Mouse (Mus musculus) G1E-ER4 (cell line): ENCODE results near the gene Slc4a2. TPM values are rescaled to one million over a fixed set of nuclear protein-coding genes. Genes with fewer than 3 reads are reported as not detected.

Experiments used
- GATA1 ChIP-seq: IDR thresholded peaks from one replicate; pipeline ENCODE4 v1.8.0; 2012; ENCODE audit warnings: low read length, inconsistent platforms
- polyA plus RNA-seq: library from polyadenylated mRNA; stranded (reverse); fragments of >175 nt; gene quantifications from 2 replicates; pipeline ENCODE4 v1.2.3, GENCODE M21; 2012

The Slc4a2 gene
- polyA plus RNA-seq, 1 experiment, result 24.1 TPM

DNA sequence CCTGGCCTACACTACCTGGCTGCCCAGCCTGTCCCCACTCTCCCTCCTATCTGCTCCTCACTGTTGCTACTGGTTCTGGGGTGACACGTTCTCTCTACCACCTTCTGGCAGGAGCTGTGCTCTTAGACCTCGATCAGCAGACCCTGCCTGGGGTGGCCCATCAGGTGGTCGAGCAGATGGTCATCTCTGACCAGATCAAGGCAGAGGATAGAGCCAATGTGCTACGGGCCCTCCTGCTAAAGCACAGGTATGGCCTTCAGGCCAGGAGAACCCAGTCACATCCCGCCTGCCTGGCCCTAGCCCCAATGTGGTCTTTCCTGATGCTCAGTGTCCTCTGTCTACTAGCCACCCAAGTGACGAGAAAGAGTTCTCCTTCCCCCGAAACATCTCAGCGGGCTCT is 10.4 kb downstream of the Slc4a2 start:
- TF ChIP-seq GATA1, result no peak

DNA sequence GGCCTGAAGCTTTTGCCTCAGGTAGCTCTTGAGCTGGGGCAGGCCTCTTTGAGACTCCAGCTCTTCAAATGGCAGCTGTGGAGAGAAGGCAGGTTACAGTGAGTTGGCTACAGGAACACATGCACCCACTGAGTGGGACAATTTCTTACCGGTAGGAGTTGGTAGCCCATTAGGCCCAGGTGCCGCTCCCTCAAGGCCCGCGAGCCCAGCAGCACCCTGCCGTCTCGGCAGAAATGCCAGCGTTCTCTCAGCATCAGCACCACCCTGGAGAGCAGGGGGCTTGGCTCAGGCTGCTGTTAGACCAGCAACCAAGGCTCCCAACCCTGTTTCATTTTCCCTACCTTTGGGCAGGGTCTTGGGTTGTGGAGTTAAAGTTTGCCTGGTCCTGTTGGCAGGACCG is 17.6 kb downstream of the Slc4a2 start:
- no peak for TF ChIP-seq GATA1

DNA sequence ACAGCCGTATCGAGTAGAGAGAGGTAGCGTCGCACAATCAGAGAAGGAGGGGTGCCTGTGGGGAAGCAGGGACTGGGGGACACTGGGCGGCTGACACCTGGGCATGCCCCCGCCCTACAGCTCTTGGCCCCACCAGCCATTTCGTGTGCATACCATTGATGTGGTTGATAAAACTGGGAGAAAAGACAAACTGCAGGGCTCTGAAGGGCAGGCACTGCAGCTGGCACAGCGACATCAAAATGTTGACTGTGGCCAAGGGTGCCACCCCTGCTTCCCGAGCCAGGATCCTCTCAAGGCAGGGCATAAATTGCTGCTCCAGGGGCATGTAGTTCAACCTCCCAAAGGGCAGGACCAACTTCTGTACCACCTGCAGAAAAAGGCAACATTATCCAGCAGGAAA is 18.4 kb downstream of the Slc4a2 start:
- no peak for TF ChIP-seq GATA1

DNA sequence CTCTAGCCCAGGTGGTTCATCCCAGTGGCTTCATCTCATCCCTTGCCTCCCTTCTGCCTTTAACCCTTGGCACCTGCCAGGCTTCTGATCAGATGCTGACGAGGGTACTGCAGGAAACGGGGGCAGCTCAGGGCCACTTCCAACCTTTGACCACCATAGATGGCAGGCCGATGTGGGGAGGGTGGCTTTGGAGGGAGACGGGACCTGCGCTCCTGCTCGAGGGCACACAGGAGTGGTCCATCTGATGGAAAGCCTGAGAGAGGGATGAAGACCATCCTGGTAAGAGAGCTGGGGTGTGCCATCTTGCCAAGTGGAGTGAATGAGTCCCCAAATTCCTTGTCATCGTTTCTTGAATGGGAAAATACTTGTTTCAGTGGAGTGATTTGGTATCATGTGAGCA is 19.6 kb downstream of the Slc4a2 start:
- no peak for TF ChIP-seq GATA1

DNA sequence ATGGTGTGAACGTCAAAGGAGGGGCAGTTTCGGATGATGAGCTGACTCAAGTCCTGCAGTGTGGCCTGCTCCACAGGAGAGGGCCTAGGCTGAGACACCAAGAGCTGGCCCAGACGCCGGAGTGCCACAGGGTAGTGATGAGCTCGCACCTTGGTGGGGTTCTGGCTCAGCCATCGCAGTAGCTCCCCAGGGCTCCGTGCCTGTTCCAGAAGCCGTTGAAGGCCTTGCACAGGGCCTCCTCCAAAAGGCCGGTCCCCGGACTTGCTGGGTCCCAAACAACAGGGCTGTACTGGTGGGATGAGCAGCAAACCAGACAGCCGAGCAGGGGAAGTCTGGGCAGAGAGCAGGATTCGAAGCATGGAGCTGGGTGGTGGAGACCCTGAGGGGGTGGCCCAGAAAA is 20.3 kb downstream of the Slc4a2 start:
- TF ChIP-seq GATA1, result no peak

DNA sequence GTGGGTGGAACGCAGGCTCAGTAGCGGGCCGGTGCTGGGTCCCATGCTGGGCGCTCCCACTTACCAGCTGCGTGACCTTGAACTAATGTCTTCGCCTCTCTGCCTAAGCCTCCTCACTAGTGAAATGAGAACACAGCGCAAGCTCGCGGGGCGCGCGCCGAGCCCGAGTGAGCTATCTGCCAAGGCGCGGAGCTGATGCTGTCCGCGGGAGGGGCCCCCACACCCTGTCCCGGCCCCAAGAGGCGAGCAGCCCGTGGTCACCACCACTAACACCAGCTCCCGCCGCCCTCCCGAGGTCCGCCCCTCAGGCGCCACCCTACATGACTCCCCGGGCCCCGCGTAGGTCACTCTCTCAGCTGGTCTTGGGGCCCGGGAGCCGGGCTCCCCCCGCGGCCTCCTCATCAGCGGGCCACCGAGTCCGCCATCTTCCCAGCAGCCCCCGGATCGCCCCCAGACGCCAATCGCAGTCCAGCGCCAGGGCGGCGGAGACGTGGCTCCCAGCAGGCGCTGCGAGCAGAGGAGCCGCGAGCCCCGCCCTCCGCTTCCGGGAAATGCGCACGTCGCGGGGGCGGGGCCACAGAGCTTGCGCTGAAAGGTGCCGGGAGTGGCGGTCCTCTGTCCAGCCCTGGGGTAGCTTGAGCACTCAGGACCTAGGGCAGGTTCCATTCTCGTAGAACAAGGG is 21.2 kb downstream of the Slc4a2 start, which contains the start of gene Fastk:
Gene Fastk, minus strand, starts transcription at position 542 of the 682 bp plus-strand sequence.
- no peak for TF ChIP-seq GATA1

DNA sequence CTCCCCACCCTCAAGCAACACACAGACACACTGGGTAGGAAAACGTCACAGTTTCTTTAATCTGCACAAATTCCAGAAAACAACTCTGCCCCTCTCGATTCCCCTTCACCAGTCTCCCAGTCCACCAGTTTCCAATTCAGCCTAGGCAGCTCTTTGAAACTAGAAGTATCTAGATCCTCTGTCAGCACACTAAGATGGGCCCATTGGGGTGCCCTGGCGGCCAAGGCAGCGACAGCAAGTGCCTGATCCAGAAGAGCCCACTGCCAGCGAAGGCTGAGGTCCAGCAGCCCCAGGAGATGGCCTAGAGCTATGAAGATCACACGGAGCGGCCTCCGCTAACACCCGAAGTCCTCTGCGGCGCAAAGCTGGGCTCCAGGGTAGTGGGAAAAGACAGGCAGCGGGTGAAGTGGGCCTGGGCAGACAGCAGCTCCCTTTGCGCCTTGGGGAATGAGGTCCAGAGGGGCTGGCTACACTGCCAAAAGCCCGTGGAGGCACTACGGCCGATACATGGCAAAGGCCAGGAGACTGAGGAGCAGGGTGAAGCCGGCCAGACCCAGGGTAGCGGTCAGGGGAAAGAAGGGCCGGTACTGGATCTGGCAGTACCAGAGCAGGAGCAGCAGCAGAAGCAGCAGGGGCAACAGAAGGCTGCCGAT is 21.9 kb downstream of the Slc4a2 start:
- TF ChIP-seq GATA1, result no peak

DNA sequence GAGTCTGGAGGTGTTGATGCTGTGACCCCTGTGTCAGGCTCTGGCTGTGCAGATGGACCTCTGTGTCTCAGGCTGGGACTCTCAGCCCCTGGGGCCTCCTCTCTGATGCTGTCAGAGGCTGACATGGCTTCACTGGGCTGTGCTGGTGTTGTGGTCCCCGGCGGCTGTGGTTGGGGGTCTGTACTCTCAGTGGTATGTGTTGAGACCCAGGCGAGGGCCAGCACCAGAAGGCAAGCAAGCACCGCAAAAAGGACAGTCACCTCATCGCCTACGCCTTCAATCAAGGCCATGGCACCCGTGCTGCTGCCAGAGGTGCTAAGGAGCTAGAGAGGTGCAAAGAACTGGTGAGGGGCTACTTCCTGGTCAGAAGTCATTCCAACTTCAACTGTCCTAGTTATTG is 23.0 kb downstream of the Slc4a2 start:
- TF ChIP-seq GATA1, result no peak

DNA sequence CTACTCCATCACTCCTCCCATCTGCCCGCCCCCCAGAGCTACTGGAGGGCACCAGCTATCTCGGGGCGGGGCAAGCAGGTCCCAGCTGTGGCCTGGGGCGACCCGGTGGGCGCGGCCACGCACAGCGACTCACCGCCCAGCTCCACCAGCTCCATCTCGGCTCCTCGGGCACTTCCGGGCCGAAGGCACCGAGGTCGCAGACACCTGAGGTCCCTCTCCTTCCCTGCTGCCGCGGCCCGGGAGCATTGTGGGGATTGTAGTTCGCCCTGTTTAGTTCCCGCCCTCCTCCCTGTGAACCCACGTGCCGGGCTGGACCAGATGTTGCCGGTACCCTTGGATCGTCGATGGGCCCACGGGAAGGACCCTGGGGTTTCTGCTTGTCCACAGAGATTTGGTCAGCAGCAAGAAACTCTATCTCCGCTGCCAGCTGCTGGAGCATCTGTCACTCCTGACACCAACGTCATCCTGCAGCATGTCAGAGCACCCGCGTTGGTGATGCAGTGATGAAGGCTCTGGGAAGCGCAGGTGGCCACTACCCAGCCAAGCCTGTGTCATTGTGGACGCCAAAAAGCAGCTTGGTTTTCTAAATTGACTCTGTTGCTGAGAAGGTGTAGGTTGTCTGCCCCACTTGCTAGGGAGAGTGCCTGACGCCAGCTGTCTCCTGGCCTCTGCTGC is 24.1 kb downstream of the Slc4a2 start, which contains the start of gene Tmub1:
Gene Tmub1, minus strand, starts transcription at position 231 of the 675 bp plus-strand sequence.
- TF ChIP-seq GATA1, result no peak

DNA sequence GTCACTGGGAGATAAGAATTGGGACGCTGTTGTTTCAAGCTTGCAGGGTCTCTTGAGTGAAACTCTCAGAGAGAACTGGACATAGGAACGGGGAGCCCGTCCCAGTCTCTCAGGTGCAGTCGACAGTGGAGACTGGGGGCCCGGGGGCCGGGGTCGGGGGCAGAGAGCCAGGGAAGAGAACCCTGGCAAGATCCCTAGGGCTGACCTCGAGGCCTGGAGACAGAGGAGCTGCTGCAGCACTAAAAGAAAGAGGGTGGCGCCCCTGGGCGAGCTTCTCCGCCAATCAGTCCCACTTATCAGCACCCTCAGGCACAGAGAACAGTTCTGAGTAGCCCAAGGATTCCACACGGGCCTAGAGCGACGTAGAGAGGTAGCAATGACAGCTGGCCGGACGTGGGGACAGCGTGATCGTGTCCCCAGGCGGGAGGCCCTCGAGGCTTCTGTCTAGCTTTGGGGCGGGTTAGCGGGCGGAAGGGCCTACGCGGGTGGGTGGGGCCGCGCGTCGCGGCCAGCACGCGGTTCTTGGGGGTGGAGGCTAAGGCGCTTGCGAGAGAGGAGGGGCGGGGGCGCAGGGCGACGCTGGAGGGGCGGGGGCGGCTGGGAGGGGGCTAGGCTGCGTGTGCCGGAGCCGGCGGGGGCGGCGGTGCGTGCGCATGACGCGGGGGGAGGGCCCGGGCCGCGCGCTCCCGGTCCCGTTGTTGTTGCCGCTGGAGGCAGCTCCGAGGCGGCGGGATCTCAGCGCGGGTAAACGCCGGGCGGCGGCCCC is 27.8 kb downstream of the Slc4a2 start:
- no peak for TF ChIP-seq GATA1

DNA sequence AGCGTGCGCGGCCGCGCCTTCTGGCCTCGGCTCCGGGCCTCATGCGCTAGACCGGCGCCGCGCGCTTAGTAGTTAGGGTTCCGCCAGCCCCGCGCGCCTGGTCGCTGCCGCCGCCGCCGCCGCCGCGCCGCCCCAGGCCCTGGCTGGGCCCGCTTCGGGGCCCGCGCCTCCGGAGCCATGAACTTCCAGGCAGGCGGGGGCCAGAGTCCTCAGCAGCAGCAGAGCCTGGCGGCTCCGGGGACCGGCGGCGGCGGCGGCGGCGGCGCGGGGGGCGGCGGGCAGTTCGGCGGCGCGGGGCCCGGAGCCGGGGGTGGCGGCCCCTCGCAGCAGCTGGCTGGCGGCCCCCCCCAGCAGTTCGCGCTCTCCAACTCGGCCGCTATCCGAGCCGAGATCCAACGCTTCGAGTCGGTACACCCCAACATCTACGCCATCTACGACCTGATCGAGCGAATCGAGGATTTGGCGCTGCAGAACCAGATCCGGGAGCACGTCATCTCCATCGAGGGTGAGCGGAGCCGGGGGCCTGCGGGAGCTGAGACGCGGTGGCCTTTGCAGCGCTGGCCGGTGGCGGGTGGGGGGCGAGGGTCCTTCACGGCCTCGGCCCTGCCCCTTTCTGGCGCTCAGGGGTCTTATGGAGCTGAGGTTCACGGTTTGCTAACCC is 28.5 kb downstream of the Slc4a2 start, which contains the start of gene Agap3:
Gene Agap3, plus strand, starts transcription at position 148 of the 661 bp plus-strand sequence.
- TF ChIP-seq GATA1, result no peak

DNA sequence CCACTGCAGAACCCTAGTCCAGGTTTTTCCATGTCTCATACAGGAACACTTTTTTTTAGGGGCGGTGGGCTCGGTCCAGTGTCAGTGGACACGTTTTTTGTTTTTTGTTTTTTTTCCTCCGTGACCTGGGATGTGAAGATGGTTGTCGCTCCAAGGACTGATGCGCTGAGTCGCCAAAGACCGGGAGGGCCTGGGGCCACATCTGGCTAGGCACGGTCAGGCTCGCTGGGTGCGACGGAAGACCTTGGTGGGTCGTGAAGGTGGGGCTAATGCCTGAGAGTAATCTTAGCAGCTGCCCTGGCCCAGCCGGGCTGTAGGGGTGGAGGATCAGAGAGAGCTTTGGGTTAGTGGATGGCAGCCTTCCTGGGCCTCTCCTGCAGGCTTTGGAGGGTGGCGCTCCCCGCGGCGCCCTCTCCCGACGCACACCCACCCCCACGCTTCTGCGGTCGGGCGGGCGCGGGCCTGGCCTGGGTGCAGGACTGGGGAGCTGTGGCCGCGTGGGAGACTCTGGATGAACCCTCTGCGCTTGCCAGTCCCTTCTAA is 29.1 kb downstream of the Slc4a2 start:
- no peak for TF ChIP-seq GATA1

DNA sequence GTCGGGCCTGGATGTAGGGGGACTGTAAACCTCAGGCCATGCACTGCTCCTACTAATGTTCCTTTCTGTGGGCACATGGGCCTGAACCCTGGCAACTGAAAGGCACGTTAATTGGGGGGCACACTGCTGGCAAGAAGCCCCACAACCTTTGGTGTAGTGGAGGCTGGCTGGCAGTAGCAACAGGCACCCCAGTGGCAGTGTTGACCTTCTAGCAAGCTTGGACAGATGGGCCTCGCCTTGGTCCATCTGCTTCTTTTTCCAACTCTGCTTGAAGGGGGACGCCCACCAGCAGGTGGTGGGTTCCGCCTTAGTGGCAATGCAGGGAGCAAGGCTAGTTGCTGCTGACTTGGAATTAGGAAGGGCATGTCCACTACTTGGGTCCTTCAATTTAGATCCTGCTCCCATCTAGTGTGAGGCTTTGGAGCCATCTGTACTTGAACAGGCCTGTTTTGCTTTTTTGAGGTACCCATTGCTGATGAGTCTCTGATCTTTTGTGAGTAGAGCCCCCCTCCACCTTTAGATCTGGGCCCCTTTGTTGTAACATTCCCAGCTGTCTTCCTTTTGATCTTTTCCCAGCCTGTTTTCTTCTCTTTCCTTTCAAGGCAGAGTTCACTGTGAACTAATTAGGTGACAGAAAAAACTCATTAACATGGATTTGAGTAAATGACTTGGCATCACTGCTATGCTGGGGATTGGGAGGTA is 29.8 kb downstream of the Slc4a2 start:
- no peak for TF ChIP-seq GATA1

DNA sequence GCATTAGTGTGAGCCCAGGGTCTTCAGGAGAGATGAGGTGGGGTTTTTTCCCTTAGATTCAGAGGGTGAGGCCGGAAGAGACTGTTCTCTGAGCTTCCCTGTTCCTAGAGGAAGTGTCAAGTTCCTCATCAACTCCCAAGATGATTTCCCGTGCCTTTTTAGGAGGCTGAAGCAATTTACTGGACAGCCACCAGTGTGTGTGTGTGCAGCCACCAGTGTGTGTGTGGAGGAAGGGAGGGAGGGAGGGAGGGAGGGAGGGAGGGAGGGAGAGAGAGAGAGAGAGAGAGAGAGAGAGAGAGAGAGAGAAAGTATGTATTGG is 30.3 kb downstream of the Slc4a2 start:
- no peak for TF ChIP-seq GATA1
